Mouse (Mus musculus) kidney, embryonic 14.5 days (tissue): Measurements from ENCODE around the gene Galnt18. TPM values are rescaled to one million over a fixed set of nuclear protein-coding genes. Genes with fewer than 3 reads are reported as not detected.

Experiments used
- ATAC-seq: fragments of 200-750 bp; cut with Nextera tagmentation; 2 replicates; pipeline ENCODE4 v1.8.0; 2017; ENCODE audit warnings: moderate number of reproducible peaks, mild to moderate bottlenecking, moderate TSS enrichment, moderate library complexity; ENCODE audit not compliant: low FRiP score, low TSS enrichment
- H3K27ac ChIP-seq: fragments of 300-500 bp; sonication (generic); 2 replicates; pipeline ENCODE4 v1.5.1; 2014; ENCODE audit warnings: low read depth, mild to moderate bottlenecking, low read length, moderate library complexity, mixed read lengths
- H3K27me3 ChIP-seq: fragments of 300-500 bp; sonication (generic); 2 replicates; pipeline ENCODE4 v1.6.1; 2014; ENCODE audit warnings: mild to moderate bottlenecking, low read length; ENCODE audit not compliant: control insufficient read depth, insufficient read depth
- H3K36me3 ChIP-seq: fragments of 300-500 bp; sonication (generic); 2 replicates; pipeline ENCODE4 v1.6.1; 2014; ENCODE audit warnings: low read length, mixed read lengths; ENCODE audit not compliant: control insufficient read depth, insufficient read depth
- H3K4me1 ChIP-seq: fragments of 300-500 bp; sonication (generic); 2 replicates; pipeline ENCODE4 v1.6.1; 2014; ENCODE audit warnings: low read length, mixed read lengths; ENCODE audit not compliant: control insufficient read depth, insufficient read depth
- H3K4me2 ChIP-seq: fragments of 300-500 bp; sonication (generic); replicated peaks from 2 replicates; pipeline ENCODE4 v1.6.1; 2014; ENCODE audit warnings: low read depth, mild to moderate bottlenecking, low read length
- H3K4me3 ChIP-seq: fragments of 300-500 bp; sonication (generic); 2 replicates; pipeline ENCODE4 v1.5.1; 2014; ENCODE audit warnings: mild to moderate bottlenecking, low read length
- H3K9ac ChIP-seq: fragments of 300-500 bp; sonication (generic); 2 replicates; pipeline ENCODE4 v1.6.1; 2014; ENCODE audit warnings: low read depth, mild to moderate bottlenecking, low read length, moderate library complexity
- H3K9me3 ChIP-seq: fragments of 300-500 bp; sonication (generic); 2 replicates; pipeline ENCODE4 v1.6.1; 2016; ENCODE audit warnings: low read length; ENCODE audit not compliant: control insufficient read depth
- WGBS: fragments of 180-500 bp; shearing (Covaris S2); extraction: QIAGEN DNeasy Blood & Tissue Kit; methylation state at CpG from one replicate; pipeline ENCODE4 v1.1.7; 2014; 5-methylcytosine and 5-hydroxymethylcytosine counted together
- microRNA-seq: library from miRNA; unstranded; fragments of <30 nt; microRNA quantifications from one replicate; pipeline ENCODE4, GENCODE M21; 2016
- polyA plus RNA-seq: library from polyadenylated mRNA; unstranded; fragments of >200 nt; fragmentation: Nextera tagmentation; extraction: Ambion mirVana; gene quantifications from 2 replicates; pipeline ENCODE4 v1.2.1, GENCODE M21; 2014

Gene Galnt18
- polyA plus RNA-seq, 1 experiment from 2014 or later: 17.8 TPM

DNA sequence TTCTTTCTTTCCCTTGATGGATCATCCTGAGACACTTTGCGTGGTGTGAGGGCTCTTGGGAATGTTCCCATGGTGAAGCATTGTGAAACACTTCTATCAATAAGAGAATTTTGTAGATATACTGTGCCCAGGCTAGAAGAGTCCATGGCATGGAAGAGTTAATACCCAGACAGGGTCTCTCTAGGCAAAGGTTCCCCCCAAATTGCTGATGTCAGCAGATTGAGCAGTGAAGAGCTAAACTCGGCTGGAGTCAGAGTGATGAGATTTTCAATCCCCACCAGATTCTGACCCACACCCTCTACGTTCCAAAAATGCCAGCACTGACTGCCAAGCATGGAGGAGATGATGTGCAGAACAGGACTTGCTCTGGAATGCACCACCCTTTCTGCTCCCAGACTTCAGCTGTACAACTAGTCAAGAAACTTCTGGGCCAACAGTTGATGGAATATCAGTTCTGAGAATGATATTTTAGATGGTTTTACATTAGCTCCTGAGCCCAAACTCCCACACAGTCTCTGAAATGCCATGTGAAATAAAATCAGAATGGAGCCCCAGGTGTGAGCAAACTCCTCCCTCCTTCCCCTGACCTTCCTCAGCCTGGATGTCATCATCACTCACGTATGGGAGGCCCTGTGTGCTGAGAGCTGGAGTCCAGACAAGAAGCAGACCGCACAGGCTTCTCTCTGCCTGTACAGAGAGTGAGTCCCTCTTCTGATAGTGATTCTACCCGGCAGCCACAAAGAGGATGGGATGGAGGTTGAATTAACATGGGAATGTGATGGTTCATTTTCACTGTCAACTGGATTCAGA is 329.3 kb downstream of the Galnt18 start:
- Histone ChIP-seq H3K4me1 (no peaks in the 10 kb centered on the region; the same call in 1 of the 2 replicates), H3K27me3 (no peaks in the 10 kb centered on the region), H3K27ac (no peak overlapping the region), H3K4me3 (no peak overlapping the region), H3K9me3 (no peaks in the 10 kb centered on the region), H3K36me3 (no peaks in the 10 kb centered on the region), H3K9ac (no peak overlapping the region), H3K4me2 (no peak overlapping the region)
- ATAC-seq: no peak
- WGBS: 63% methylated on average over 6 of the region's 6 CpGs

DNA sequence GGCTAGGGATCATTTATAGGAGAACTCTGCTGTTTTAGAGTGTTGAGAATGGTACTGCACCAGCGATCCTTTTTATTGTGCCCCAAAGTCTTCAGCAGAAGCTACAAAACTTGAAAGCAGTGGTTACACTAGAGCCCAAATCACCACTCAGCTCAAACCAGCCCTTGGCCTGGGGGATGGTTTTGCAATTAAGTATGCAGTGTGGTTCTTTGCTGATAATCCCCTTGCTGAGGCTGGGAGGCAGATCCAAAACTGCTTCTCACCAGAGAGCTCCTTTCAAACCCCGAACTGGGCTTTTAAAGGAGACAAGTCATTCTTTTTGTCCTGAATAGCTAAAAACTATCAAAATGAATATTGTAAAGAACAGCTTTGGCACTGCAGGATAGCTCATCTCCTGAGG is 346.6 kb downstream of the Galnt18 start:
- H3K27ac ChIP-seq: no peak overlapping the region
- H3K36me3 ChIP-seq: no peaks in the 10 kb centered on the region
- no peak overlapping the region for H3K4me2 ChIP-seq
- no peaks in the 10 kb centered on the region for H3K4me1 ChIP-seq
- no peak for ATAC-seq
- WGBS: 51% methylated on average over 2 of the region's 2 CpGs
- no peaks in the 10 kb centered on the region for H3K27me3 ChIP-seq
- no peaks in the 10 kb centered on the region for H3K9me3 ChIP-seq
- no peak overlapping the region for H3K4me3 ChIP-seq
- H3K9ac ChIP-seq: no peak overlapping the region

DNA sequence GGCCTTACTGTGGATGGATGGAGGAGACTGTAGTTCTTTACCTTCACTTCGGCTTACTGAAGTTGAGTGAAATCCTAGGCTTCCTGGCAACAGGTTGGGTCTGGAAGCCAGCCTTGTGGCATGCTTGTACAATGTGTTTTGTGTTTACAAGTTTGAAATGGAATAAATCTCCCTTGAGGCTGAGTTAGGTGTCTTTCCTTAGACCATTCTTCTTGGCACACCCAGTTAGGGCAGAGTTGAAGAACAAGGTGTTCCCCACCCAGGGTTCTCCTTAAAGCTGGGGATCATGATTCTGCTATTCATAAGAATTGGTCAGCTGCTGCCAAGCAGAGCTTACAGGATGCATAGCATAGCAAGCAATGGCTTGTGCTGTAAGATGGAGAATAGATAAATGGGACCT is 352.4 kb downstream of the Galnt18 start:
- no peak overlapping the region for H3K4me3 ChIP-seq
- ATAC-seq: no peak

More for the DNA sequence above, 352.4 kb downstream of the Galnt18 start:
- Histone ChIP-seq H3K9ac (no peak overlapping the region), H3K27ac (no peak overlapping the region), H3K36me3 (no peaks in the 10 kb centered on the region), H3K4me1 (no peaks in the 10 kb centered on the region), H3K27me3 (no peaks in the 10 kb centered on the region), H3K9me3 (no peaks in the 10 kb centered on the region), H3K4me2 (no peak overlapping the region)
- WGBS: 84% methylated on average over 1 of the region's 1 CpGs

Small RNAs within 50 kb of the gene (microRNA-seq; reads per million reads assigned to microRNA genes)
- not detected for gene Gm25787

Other genes starting within 250 kb of the Galnt18 start
- gene Usp47, start 243.5 kb upstream of the Galnt18 start, polyA plus RNA-seq: 31.9 and 80.9 TPM in 2 replicates